Mouse (Mus musculus) megakaryocyte, embryonic 14.5 days (primary cell): ENCODE results near the gene Oit3. TPM values are rescaled to one million over a fixed set of nuclear protein-coding genes. Genes with fewer than 3 reads are reported as not detected.

Experiments used
- H3K27me3 ChIP-seq: replicated peaks from 2 replicates; pipeline ENCODE3; 2012; ENCODE audit warnings: inconsistent platforms
- H3K36me3 ChIP-seq: replicated peaks from 2 replicates; pipeline ENCODE3; 2012; ENCODE audit warnings: low read length, inconsistent platforms, mixed read lengths
- H3K4me1 ChIP-seq: 2 replicates; pipeline ENCODE4 v1.6.1; 2012; ENCODE audit warnings: inconsistent platforms
- H3K4me3 ChIP-seq: replicated peaks from 2 replicates; pipeline ENCODE3; 2012; ENCODE audit warnings: moderate library complexity, mild to moderate bottlenecking, inconsistent platforms
- H3K9me3 ChIP-seq: 2 replicates; pipeline ENCODE4 v1.6.1; 2012; ENCODE audit warnings: inconsistent platforms
- FLI1 ChIP-seq: IDR thresholded peaks from 2 replicates; pipeline ENCODE4 v1.6.1; 2012; ENCODE audit warnings: low read length, inconsistent platforms, mixed read lengths
- GATA1 ChIP-seq: IDR thresholded peaks from 3 replicates; pipeline ENCODE4 v1.6.1; 2012; ENCODE audit warnings: mixed read lengths, low read length, inconsistent platforms, borderline replicate concordance
- polyA plus RNA-seq: library from polyadenylated mRNA; stranded (reverse); fragments of >175 nt; gene quantifications from 2 replicates; pipeline ENCODE4 v1.2.3, GENCODE M21; 2012; ENCODE audit warnings: low replicate concordance; ENCODE audit not compliant: insufficient read depth

The Oit3 gene
- polyA plus RNA-seq, 1 experiment, result 1.3 TPM

DNA sequence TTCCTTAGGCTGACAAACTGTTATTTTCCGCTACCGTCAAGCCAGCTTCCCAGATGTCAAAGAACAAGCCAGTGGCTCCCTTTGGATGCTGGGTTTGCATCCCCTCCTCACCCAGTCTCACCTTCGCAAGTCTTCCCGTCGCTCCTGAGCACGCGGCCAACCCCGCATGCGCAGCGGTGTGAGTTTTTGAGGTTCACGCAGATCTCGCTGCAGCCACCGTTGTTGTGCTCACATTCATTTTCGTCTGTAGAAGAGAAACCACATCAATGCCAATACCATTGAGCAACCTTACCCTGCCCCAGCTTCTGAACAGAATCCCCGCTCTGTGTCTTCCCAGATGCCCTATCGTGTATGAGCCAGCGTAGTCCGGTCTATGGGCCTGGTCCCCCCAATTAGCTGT, 5.8 kb downstream of the Oit3 start:
- peaks cover 20% of the 10 kb centered on the region for H3K36me3 ChIP-seq
- H3K4me3 ChIP-seq, result no peak overlapping the region
- H3K9me3 ChIP-seq, result no peaks in the 10 kb centered on the region
- TF ChIP-seq FLI1 (no peak), GATA1 (no peak)
- H3K4me1 ChIP-seq, result peaks cover 50% of the 10 kb centered on the region
- H3K27me3 ChIP-seq, result no peaks in the 10 kb centered on the region

DNA sequence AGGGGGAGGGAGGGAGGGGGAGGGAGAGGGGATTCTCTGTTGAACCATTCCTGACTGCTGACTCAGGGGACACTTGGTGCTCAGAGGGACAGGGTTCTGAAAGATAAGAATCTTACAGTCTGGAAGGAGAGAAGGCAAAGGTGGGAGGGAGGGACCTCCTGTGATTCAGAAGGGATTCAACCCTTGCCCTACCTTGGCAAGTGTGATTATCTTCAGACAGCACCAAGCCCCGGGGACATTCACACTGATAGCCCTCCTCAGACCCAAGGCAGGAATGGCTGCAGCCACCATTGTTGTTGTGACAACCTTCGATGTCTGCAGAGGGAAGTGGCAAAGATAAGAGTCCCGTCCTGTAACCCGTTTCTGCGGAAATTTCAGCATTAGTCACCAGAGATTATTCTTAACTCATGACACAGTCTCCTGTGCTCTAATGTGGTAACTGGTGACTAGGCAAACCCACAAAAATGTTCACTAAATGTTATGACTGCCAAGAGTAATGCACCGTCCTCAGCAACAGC, 10.8 kb downstream of the Oit3 start:
- H3K4me1 ChIP-seq, result peaks cover 78% of the 10 kb centered on the region
- H3K4me3 ChIP-seq, result peak overlapping the region; percentile 86
- H3K9me3 ChIP-seq, result no peaks in the 10 kb centered on the region
- no peaks in the 10 kb centered on the region for H3K27me3 ChIP-seq
- TF ChIP-seq FLI1 (no peak), GATA1 (peak; percentile 96)
- H3K36me3 ChIP-seq, result peaks cover 20% of the 10 kb centered on the region

DNA sequence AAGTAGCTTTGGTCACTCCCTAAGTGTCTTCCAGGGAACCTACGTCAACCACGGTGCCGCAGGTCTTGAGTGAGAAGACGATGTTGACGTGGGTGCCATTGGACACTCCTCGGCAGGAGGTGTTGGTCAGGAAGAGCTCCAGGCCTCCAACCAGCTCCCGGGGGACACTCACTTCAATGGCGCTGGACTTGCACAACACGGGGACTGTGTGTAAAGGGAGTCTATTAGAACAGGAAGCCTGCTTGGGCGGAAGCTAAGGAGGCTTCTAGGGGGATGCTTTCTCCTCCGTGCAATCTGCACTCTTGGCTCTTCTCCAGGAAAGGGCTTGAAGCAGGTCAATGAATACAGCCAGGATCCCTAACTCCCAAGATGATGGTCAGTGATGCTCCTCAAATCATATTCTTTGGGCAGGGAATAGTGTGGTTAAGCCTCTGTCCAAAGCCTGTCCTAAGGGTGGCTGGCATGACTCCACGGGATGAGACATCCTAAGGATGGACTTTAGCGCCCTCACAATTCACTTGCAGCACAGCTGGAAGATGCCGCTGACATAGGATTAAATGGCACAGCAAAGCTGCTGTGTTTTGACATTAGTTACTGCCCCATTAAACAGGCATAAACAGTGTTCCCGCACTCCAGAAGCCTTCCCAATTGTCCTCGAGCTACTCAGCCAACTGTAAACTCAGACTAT, 12.0 kb downstream of the Oit3 start:
- no peak for TF ChIP-seq GATA1
- no peak for TF ChIP-seq FLI1
- Histone ChIP-seq H3K27me3 (no peaks in the 10 kb centered on the region), H3K4me1 (peaks cover 90% of the 10 kb centered on the region), H3K9me3 (no peaks in the 10 kb centered on the region), H3K4me3 (peak overlapping the region; percentile 42), H3K36me3 (peaks cover 28% of the 10 kb centered on the region)

DNA sequence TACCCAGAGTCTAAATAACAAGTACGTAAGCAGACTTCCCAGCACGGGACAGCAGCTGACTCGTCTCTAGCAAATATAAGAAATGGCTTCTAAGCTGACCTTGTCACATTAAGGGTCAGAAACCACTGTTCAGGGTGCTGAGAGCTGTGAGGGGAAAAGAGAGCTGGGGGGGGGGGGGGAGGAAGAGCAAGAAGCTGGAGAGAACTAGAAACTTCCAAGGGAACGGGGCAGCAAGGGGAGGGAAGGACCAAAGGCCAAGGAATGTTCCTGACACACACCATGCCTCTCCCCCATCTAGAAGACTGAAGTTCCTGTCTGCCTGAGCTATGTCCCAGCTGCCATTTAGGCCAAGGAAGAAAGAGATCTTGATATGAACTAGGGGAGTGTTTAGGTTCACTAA, 15.2 kb downstream of the Oit3 start:
- no peaks in the 10 kb centered on the region for H3K27me3 ChIP-seq
- peaks cover 55% of the 10 kb centered on the region for H3K36me3 ChIP-seq
- H3K4me3 ChIP-seq, result peak overlapping the region; percentile 35
- H3K4me1 ChIP-seq, result peaks cover 78% of the 10 kb centered on the region
- no peak for TF ChIP-seq FLI1
- no peak for TF ChIP-seq GATA1
- H3K9me3 ChIP-seq, result no peaks in the 10 kb centered on the region

DNA sequence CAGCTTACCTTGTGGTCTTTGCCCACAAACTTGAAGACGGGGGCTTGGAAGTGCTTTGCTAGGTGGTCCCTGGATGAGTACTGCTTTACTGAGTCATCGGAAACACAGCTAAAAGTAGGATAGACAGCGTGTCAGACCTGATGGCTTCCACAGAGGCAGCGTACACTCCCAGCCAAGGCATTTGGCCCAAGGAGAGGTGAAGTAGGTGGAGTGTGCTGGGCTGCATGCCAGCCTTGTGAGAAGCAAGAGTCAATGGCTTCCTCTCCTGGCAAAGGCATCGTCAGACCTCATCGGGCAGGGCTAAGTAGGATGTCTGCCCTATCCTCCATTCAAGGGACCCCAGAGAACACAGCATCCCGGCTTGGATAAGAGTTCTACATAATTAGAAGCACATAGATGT, 16.2 kb downstream of the Oit3 start:
- Histone ChIP-seq H3K4me1 (peaks cover 71% of the 10 kb centered on the region), H3K27me3 (no peaks in the 10 kb centered on the region), H3K36me3 (peaks cover 60% of the 10 kb centered on the region), H3K9me3 (no peaks in the 10 kb centered on the region), H3K4me3 (peak overlapping the region; percentile 40)
- TF ChIP-seq GATA1 (no peak), FLI1 (no peak)

DNA sequence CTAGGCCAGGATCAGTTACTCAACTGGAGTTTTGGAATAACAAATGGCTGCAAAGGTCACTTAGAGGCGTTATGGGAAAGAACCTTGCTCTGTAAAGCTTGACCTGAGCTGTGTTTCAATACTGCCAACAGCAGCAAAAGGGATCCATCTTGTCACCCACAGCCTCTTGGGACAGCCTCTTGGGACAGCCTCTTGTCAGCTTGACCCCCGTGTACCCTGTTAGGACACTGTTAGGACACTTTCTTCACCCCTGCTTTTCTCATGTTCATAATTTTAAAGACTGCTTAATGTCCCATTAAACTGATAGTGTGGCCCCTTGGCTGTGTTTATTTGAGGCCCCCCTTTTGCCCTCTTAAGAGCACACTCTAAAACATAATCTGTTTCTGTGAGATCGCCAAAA, 17.1 kb downstream of the Oit3 start:
- Histone ChIP-seq H3K9me3 (no peaks in the 10 kb centered on the region), H3K36me3 (peaks cover 60% of the 10 kb centered on the region), H3K27me3 (no peaks in the 10 kb centered on the region), H3K4me3 (no peak overlapping the region), H3K4me1 (peaks cover 69% of the 10 kb centered on the region)
- no peak for TF ChIP-seq GATA1
- TF ChIP-seq FLI1, result no peak

DNA sequence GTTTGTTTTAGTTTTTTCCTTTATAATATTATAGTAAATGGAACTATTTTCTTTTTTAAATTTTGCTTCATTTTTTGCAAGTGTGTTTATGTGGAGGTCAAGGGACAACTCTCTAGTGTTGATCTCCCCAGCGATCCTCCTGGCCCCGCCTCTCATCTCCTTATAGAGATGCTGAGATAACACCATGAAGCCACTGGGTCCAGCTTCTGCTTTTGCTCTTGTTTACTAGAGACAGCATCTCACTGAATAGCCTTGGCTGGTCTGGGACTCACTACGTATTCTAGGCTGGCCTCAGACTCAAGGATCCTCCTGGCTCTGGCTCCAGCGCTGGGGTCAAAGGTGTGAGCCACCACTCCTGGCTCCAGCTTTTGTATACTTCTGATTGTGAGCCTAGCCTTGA, 22.1 kb downstream of the Oit3 start:
- Histone ChIP-seq H3K36me3 (peaks cover 31% of the 10 kb centered on the region), H3K9me3 (no peaks in the 10 kb centered on the region), H3K4me1 (peaks cover 34% of the 10 kb centered on the region)

DNA sequence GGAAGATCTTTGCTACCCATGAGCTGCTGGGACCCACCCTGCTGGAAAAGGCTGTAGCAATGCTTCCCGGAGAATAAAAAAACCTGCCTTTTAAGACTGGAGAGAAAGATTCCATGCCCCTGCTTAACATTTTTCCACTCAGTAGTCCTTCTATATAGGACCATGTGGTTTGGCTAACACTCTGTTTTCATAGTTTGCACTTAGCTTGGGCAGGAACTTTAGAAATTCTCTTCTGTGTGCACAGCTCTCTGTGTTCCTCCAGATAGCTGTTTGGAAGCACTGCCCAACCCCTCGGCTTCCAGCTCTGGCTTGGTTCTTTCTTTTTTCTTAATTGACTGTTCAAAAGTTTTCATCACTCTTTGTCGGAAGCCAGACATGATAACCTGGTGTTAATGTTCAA, 25.0 kb downstream of the Oit3 start:
- TF ChIP-seq FLI1, result no peak
- no peak for TF ChIP-seq GATA1
- peaks cover 9% of the 10 kb centered on the region for H3K36me3 ChIP-seq
- H3K4me3 ChIP-seq, result no peak overlapping the region
- H3K27me3 ChIP-seq, result peaks cover 2% of the 10 kb centered on the region
- peaks cover 35% of the 10 kb centered on the region for H3K4me1 ChIP-seq
- 0 out of 2 replicates have a peak, but pooled peaks cover 4% of the 10 kb centered on the region for H3K9me3 ChIP-seq

More for the DNA sequence above, 22.1 kb downstream of the Oit3 start:
- TF ChIP-seq GATA1 (no peak), FLI1 (no peak)
- Histone ChIP-seq H3K4me3 (no peak overlapping the region), H3K27me3 (peaks cover 2% of the 10 kb centered on the region)

DNA sequence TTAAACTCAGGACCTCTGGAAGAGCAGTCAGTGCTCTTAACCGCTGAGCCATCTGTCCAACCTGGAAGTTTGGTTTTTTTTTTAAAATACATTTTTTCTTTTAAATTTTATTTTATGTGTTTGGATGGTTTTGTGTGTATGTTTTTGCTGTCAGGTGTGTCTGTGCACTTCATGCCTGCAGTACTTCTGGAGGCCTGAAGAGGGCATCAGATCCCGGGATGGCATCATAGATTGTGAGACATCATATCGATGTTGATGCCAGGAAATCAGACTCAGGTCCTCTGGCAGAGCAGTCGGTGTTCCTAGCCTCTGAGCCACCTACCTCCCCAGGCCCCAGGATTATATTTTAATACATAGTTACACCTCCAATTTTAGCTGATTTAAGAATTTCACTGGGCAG, 27.9 kb downstream of the Oit3 start:
- Histone ChIP-seq H3K36me3 (peaks cover 2% of the 10 kb centered on the region), H3K27me3 (peaks cover 8% of the 10 kb centered on the region), H3K4me3 (no peak overlapping the region), H3K4me1 (peaks cover 38% of the 10 kb centered on the region), H3K9me3 (0 out of 2 replicates have a peak, but pooled peaks cover 4% of the 10 kb centered on the region)
- TF ChIP-seq FLI1 (no peak), GATA1 (no peak)

DNA sequence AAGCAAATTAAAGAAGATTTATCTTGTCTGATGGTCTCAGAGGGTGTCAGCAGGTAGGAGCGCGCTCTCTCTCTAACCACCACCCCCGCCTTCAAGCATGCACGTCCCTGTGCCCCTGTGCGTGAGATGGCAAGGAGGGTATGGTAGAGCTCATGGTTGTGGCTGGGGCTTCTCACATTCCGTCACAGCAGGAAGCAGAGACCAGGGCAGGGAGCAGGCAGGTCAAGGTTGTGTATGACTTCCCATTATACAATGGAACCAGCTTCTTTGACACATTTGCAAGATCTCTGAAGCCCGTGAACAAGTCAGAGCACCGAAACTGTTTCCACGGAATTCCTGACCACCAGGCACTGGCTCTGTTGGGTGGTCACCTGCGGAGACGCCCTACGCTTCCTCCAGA, 31.3 kb downstream of the Oit3 start:
- Histone ChIP-seq H3K27me3 (peaks cover 9% of the 10 kb centered on the region), H3K4me1 (peaks cover 43% of the 10 kb centered on the region), H3K4me3 (peak overlapping the region; percentile 28), H3K9me3 (0 out of 2 replicates have a peak, but pooled peaks cover 4% of the 10 kb centered on the region), H3K36me3 (peaks cover 2% of the 10 kb centered on the region)
- TF ChIP-seq FLI1 (no peak), GATA1 (no peak)

DNA sequence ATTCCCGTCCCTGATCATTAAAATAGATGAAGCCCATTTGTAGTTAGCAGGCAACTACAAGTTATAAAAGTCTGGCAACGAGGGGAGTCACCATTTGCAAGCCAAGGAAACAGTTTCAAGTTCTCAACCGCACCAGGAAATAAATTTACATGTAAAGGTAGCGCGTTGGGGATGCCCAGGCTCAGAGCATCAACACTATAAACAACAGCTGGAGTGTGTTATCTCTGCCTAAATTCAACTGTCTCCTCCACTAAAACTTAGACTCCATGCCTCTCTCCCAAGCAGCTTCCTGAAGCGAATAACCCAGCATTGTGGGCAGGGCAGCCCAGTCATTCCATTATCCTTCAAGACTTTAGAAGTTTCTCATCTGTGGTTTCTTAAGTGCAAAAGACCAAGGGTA, 33.1 kb downstream of the Oit3 start:
- Histone ChIP-seq H3K36me3 (no peaks in the 10 kb centered on the region), H3K27me3 (peaks cover 17% of the 10 kb centered on the region), H3K4me3 (peak overlapping the region; percentile 23), H3K9me3 (no peaks in the 10 kb centered on the region), H3K4me1 (peaks cover 28% of the 10 kb centered on the region)
- no peak for TF ChIP-seq GATA1
